Mouse (Mus musculus) forebrain, embryonic 16.5 days (tissue): Measurements from ENCODE around the gene Kdm1b. TPM values are rescaled to one million over a fixed set of nuclear protein-coding genes. Genes with fewer than 3 reads are reported as not detected.

Experiments used
- ATAC-seq: fragments of 200-750 bp; cut with Nextera tagmentation; 2 replicates; pipeline ENCODE4 v1.8.0; 2017; ENCODE audit warnings: mild to moderate bottlenecking, moderate library complexity
- H3K27ac ChIP-seq: fragments of 300-500 bp; sonication (generic); 2 replicates; pipeline ENCODE4 v1.5.1; 2014; ENCODE audit warnings: low read length, control low read depth
- H3K27me3 ChIP-seq: fragments of 300-500 bp; sonication (generic); replicated peaks from 2 replicates; pipeline ENCODE4 v1.6.1; 2014; ENCODE audit warnings: low read length; ENCODE audit not compliant: control insufficient read depth, insufficient read depth
- H3K36me3 ChIP-seq: fragments of 300-500 bp; sonication (generic); 2 replicates; pipeline ENCODE4 v1.6.1; 2014; ENCODE audit not compliant: control insufficient read depth, insufficient read depth
- H3K4me1 ChIP-seq: fragments of 300-500 bp; sonication (generic); replicated peaks from 2 replicates; pipeline ENCODE4 v1.6.1; 2014; ENCODE audit warnings: low read length; ENCODE audit not compliant: control insufficient read depth, insufficient read depth
- H3K4me2 ChIP-seq: fragments of 300-500 bp; sonication (generic); 2 replicates; pipeline ENCODE4 v1.6.1; 2014; ENCODE audit warnings: mild to moderate bottlenecking, low read length, control low read depth
- H3K4me3 ChIP-seq: fragments of 300-500 bp; sonication (generic); replicated peaks from 2 replicates; pipeline ENCODE4 v1.5.1; 2014; ENCODE audit warnings: mild to moderate bottlenecking, low read length, control low read depth
- H3K9ac ChIP-seq: fragments of 300-500 bp; sonication (generic); replicated peaks from 2 replicates; pipeline ENCODE4 v1.6.1; 2014; ENCODE audit warnings: low read depth, low read length, control low read depth
- H3K9me3 ChIP-seq: fragments of 300-500 bp; sonication (generic); 2 replicates; pipeline ENCODE4 v1.6.1; 2016; ENCODE audit warnings: low read length; ENCODE audit not compliant: control insufficient read depth
- WGBS: fragments of 180-500 bp; shearing (Covaris S2); extraction: QIAGEN DNeasy Blood & Tissue Kit; methylation state at CpG from one replicate; pipeline ENCODE4 v1.1.7; 2014; 5-methylcytosine and 5-hydroxymethylcytosine counted together
- polyA plus RNA-seq: library from polyadenylated mRNA; unstranded; fragments of >200 nt; fragmentation: Nextera tagmentation; extraction: Ambion mirVana; gene quantifications from 2 replicates; pipeline ENCODE4 v1.2.1, GENCODE M21; 2015

The Kdm1b gene
- polyA plus RNA-seq, 1 experiment from 2014 or later = 24.7 TPM

- no peaks in the 10 kb centered on the region for H3K4me1 ChIP-seq
- H3K27me3 ChIP-seq = no peaks in the 10 kb centered on the region
- 94% methylated on average over 13 of the region's 13 CpGs for WGBS
- H3K36me3 ChIP-seq = peaks cover 18% of the 10 kb centered on the region
- no peak overlapping the region for H3K27ac ChIP-seq
- no peak overlapping the region for H3K4me3 ChIP-seq
- ATAC-seq = no peak
- no peaks in the 10 kb centered on the region for H3K9me3 ChIP-seq
- no peak overlapping the region for H3K4me2 ChIP-seq
- no peak overlapping the region for H3K9ac ChIP-seq
These were observed 28.6 kb downstream of the Kdm1b start for GRCm38 (mm10) chr13:47071871-47072270.

- Histone ChIP-seq H3K9ac (no peak overlapping the region), H3K4me2 (no peak overlapping the region), H3K27ac (no peak overlapping the region), H3K27me3 (no peaks in the 10 kb centered on the region), H3K4me1 (no peaks in the 10 kb centered on the region), H3K9me3 (no peaks in the 10 kb centered on the region), H3K36me3 (peaks cover 14% of the 10 kb centered on the region), H3K4me3 (no peak overlapping the region)
- WGBS = 89% methylated on average over 5 of the region's 5 CpGs
- no peak for ATAC-seq
These were observed 29.2 kb downstream of the Kdm1b start for GRCm38 (mm10) chr13:47072484-47072883.

GRCm38 (mm10) chr13:47076156-47076555 is 32.9 kb downstream of the Kdm1b start:
- WGBS = 90% methylated on average over 5 of the region's 5 CpGs
- Histone ChIP-seq H3K27ac (no peak overlapping the region), H3K4me2 (no peak overlapping the region), H3K9me3 (no peaks in the 10 kb centered on the region), H3K9ac (no peak overlapping the region), H3K4me3 (no peak overlapping the region), H3K27me3 (no peaks in the 10 kb centered on the region), H3K36me3 (peaks cover 31% of the 10 kb centered on the region), H3K4me1 (no peaks in the 10 kb centered on the region)
- no peak for ATAC-seq

GRCm38 (mm10) chr13:47077367-47077766 is 34.1 kb downstream of the Kdm1b start:
- ATAC-seq = no peak
- Histone ChIP-seq H3K4me1 (no peaks in the 10 kb centered on the region), H3K27ac (no peak overlapping the region), H3K36me3 (peaks cover 38% of the 10 kb centered on the region), H3K9ac (no peak overlapping the region), H3K4me2 (no peak overlapping the region), H3K4me3 (no peak overlapping the region), H3K27me3 (no peaks in the 10 kb centered on the region), H3K9me3 (no peaks in the 10 kb centered on the region)

- H3K27ac ChIP-seq = no peak overlapping the region
- 73% methylated on average over 5 of the region's 5 CpGs for WGBS
- H3K9me3 ChIP-seq = no peaks in the 10 kb centered on the region
- peaks cover 39% of the 10 kb centered on the region for H3K36me3 ChIP-seq
- no peak overlapping the region for H3K4me3 ChIP-seq
- ATAC-seq = no peak
- H3K4me2 ChIP-seq = no peak overlapping the region
- H3K9ac ChIP-seq = no peak overlapping the region
- H3K27me3 ChIP-seq = no peaks in the 10 kb centered on the region
- H3K4me1 ChIP-seq = no peaks in the 10 kb centered on the region
These were observed 35.5 kb downstream of the Kdm1b start for GRCm38 (mm10) chr13:47078799-47079198.

GRCm38 (mm10) chr13:47080905-47081505 is 37.7 kb downstream of the Kdm1b start:
- H3K9me3 ChIP-seq = no peaks in the 10 kb centered on the region
- no peaks in the 10 kb centered on the region for H3K4me1 ChIP-seq
- no peak overlapping the region for H3K4me3 ChIP-seq
- ATAC-seq = no peak
- H3K27me3 ChIP-seq = no peaks in the 10 kb centered on the region
- H3K36me3 ChIP-seq = peaks cover 39% of the 10 kb centered on the region
- no peak overlapping the region for H3K9ac ChIP-seq
- 83% methylated on average over 4 of the region's 4 CpGs for WGBS
- H3K4me2 ChIP-seq = no peak overlapping the region
- H3K27ac ChIP-seq = no peak overlapping the region

- no peaks in the 10 kb centered on the region for H3K27me3 ChIP-seq
- H3K27ac ChIP-seq = no peak overlapping the region
- no peak overlapping the region for H3K4me2 ChIP-seq
- 95% methylated on average over 1 of the region's 1 CpGs for WGBS
- peaks cover 14% of the 10 kb centered on the region for H3K36me3 ChIP-seq
- ATAC-seq = no peak
- H3K9ac ChIP-seq = no peak overlapping the region
- no peak overlapping the region for H3K4me3 ChIP-seq
- H3K9me3 ChIP-seq = no peaks in the 10 kb centered on the region
- no peaks in the 10 kb centered on the region for H3K4me1 ChIP-seq
These were observed 45.1 kb downstream of the Kdm1b start for GRCm38 (mm10) chr13:47088433-47088832.

- H3K27ac ChIP-seq = no peak overlapping the region
- H3K9me3 ChIP-seq = no peaks in the 10 kb centered on the region
- H3K4me2 ChIP-seq = no peak overlapping the region
- H3K4me3 ChIP-seq = no peak overlapping the region
- H3K4me1 ChIP-seq = no peaks in the 10 kb centered on the region
- 86% methylated on average over 2 of the region's 2 CpGs for WGBS
- no peak for ATAC-seq
- peaks cover 17% of the 10 kb centered on the region for H3K36me3 ChIP-seq
- H3K9ac ChIP-seq = no peak overlapping the region
- H3K27me3 ChIP-seq = no peaks in the 10 kb centered on the region
These were observed 46.0 kb downstream of the Kdm1b start for GRCm38 (mm10) chr13:47089271-47089670.

- H3K9ac ChIP-seq = no peak overlapping the region
- no peak overlapping the region for H3K27ac ChIP-seq
- no peaks in the 10 kb centered on the region for H3K4me1 ChIP-seq
- 95% methylated on average over 2 of the region's 2 CpGs for WGBS
- H3K36me3 ChIP-seq = peaks cover 10% of the 10 kb centered on the region
- no peaks in the 10 kb centered on the region for H3K9me3 ChIP-seq
- H3K27me3 ChIP-seq = no peaks in the 10 kb centered on the region
- no peak for ATAC-seq
- no peak overlapping the region for H3K4me2 ChIP-seq
- no peak overlapping the region for H3K4me3 ChIP-seq
These were observed 50.5 kb downstream of the Kdm1b start for GRCm38 (mm10) chr13:47093791-47094190.

GRCm38 (mm10) chr13:47096591-47096990 is 53.3 kb downstream of the Kdm1b start:
- 85% methylated on average over 2 of the region's 2 CpGs for WGBS
- peaks cover 10% of the 10 kb centered on the region for H3K36me3 ChIP-seq
- H3K4me2 ChIP-seq = no peak overlapping the region
- no peaks in the 10 kb centered on the region for H3K9me3 ChIP-seq
- no peaks in the 10 kb centered on the region for H3K27me3 ChIP-seq
- H3K4me3 ChIP-seq = no peak overlapping the region
- H3K9ac ChIP-seq = no peak overlapping the region
- no peak for ATAC-seq
- H3K4me1 ChIP-seq = no peaks in the 10 kb centered on the region
- no peak overlapping the region for H3K27ac ChIP-seq
